Mouse (Mus musculus): ENCODE results near the gene Ap1g1.

GRCm38 (mm10) chr8:109751731-109752485 lies 26.4 kb upstream of the Ap1g1 start:
- TF ChIP-seq CTCF (conservative IDR thresholded peaks at IDR 0.05; ENCODE audit: low read length): no peak
- TF ChIP-seq POU5F1 (IDR thresholded peaks at IDR 0.05; ENCODE audit: borderline replicate concordance, low read length): no peak
- no peak for TF ChIP-seq NANOG (IDR thresholded peaks at IDR 0.05; ENCODE audit: borderline replicate concordance, low read length)

Data from E14TG2a.4 (cell line).